Mouse (Mus musculus) left cerebral cortex, adult 2 months (tissue): ENCODE data around the gene Lmo2. TPM values are rescaled to one million over a fixed set of nuclear protein-coding genes. Genes with fewer than 3 reads are reported as not detected.

ENCODE experiments used
- DNase-seq, 2 experiments: peaks; one replicate each; pipeline ENCODE4 v3.0.0; 2021 to 2022; ENCODE audit warnings: low spot score in 2 of 2, mixed read lengths in 1 of 2; ENCODE audit errors: extremely low spot score in 1 of 2
- H3K27ac ChIP-seq: fragments of 200-600 bp; 2 replicates; pipeline ENCODE4 v1.8.1; 2022
- H3K4me3 ChIP-seq: fragments of 200-600 bp; 2 replicates; pipeline ENCODE4 v1.8.1; 2022
- CTCF ChIP-seq: fragments of 200-600 bp; IDR thresholded peaks from 2 replicates; pipeline ENCODE4 v1.8.1; 2022; ENCODE audit warnings: antibody characterized with exemption, mild to moderate bottlenecking, moderate library complexity
- intact Hi-C: fragments of 180-260 bp; cut with DNase I; formaldehyde crosslinking; loops from one replicate; pipeline ENCODE4 v1.15.1; 2025
- total RNA-seq, 2 experiments: library from RNA; stranded (reverse); gene quantifications; 2 replicates each; pipeline ENCODE4 v1.2.3; 2021

Lmo2 gene
- total RNA-seq, 2 experiments from 2014 or later: 13.4 to 13.7 TPM

GRCm38 (mm10) chr2:103931511-103931911 is 26.3 kb upstream of the Lmo2 start:
- no peak for DNase-seq
- no peak overlapping the region for H3K4me3 ChIP-seq
- TF ChIP-seq CTCF: no peak
- H3K27ac ChIP-seq: no peak overlapping the region
- intact Hi-C loops: no loop called here

- Histone ChIP-seq H3K27ac (no peak overlapping the region), H3K4me3 (no peak overlapping the region)
- DNase-seq: no peak
- no peak for TF ChIP-seq CTCF
- intact Hi-C loops: no loop called here
Measured at GRCm38 (mm10) chr2:103932025-103932424, 25.8 kb upstream of the Lmo2 start.

- no peak overlapping the region for H3K4me3 ChIP-seq
- TF ChIP-seq CTCF: no peak
- intact Hi-C loops: no loop called here
- H3K27ac ChIP-seq: no peak overlapping the region
- no peak for DNase-seq
Measured at GRCm38 (mm10) chr2:103932480-103932879, 25.3 kb upstream of the Lmo2 start.

- intact Hi-C loops: no loop called here
- Histone ChIP-seq H3K27ac (no peak overlapping the region), H3K4me3 (no peak overlapping the region)
- no peak for DNase-seq
- TF ChIP-seq CTCF: no peak
Measured at GRCm38 (mm10) chr2:103934270-103934669, 23.5 kb upstream of the Lmo2 start.

GRCm38 (mm10) chr2:103934670-103935069 is 23.1 kb upstream of the Lmo2 start:
- H3K27ac ChIP-seq: no peak overlapping the region
- no peak overlapping the region for H3K4me3 ChIP-seq
- intact Hi-C loops: no loop called here
- TF ChIP-seq CTCF: no peak
- DNase-seq: no peak

- Histone ChIP-seq H3K27ac (no peak overlapping the region), H3K4me3 (no peak overlapping the region)
- no peak for DNase-seq
- TF ChIP-seq CTCF: no peak
- intact Hi-C loops: no loop called here
Measured at GRCm38 (mm10) chr2:103935691-103936435, 21.9 kb upstream of the Lmo2 start.

- DNase-seq: no peak
- no peak for TF ChIP-seq CTCF
- intact Hi-C loops: no loop called here
- no peak overlapping the region for H3K4me3 ChIP-seq
- no peak overlapping the region for H3K27ac ChIP-seq
Measured at GRCm38 (mm10) chr2:103936666-103937065, 21.1 kb upstream of the Lmo2 start.

GRCm38 (mm10) chr2:103937670-103938069 is 20.1 kb upstream of the Lmo2 start:
- Histone ChIP-seq H3K27ac (no peak overlapping the region), H3K4me3 (no peak overlapping the region)
- TF ChIP-seq CTCF: no peak
- intact Hi-C loops: no loop called here
- no peak for DNase-seq

GRCm38 (mm10) chr2:103938573-103938972 is 19.2 kb upstream of the Lmo2 start:
- H3K27ac ChIP-seq: no peak overlapping the region
- no peak overlapping the region for H3K4me3 ChIP-seq
- no peak for DNase-seq
- TF ChIP-seq CTCF: no peak
- intact Hi-C loops: no loop called here

GRCm38 (mm10) chr2:103939003-103939402 is 18.8 kb upstream of the Lmo2 start:
- intact Hi-C loops: no loop called here
- H3K4me3 ChIP-seq: no peak overlapping the region

GRCm38 (mm10) chr2:103941085-103941484 is 16.7 kb upstream of the Lmo2 start:
- intact Hi-C loops: loop anchor here (5.0 kb wide), 1 partner anchor 39 kb away; no protein-coding TSS in a partner anchor
- Histone ChIP-seq H3K27ac (no peak overlapping the region), H3K4me3 (no peak overlapping the region)
- no peak for TF ChIP-seq CTCF
- no peak for DNase-seq

More at GRCm38 (mm10) chr2:103939003-103939402, 18.8 kb upstream of the Lmo2 start:
- no peak for TF ChIP-seq CTCF
- no peak overlapping the region for H3K27ac ChIP-seq
- no peak for DNase-seq

- H3K27ac ChIP-seq: no peak overlapping the region
- no peak for DNase-seq
- no peak overlapping the region for H3K4me3 ChIP-seq
- intact Hi-C loops: loop anchor here (5.0 kb wide), 1 partner anchor 43 kb away; no protein-coding TSS in a partner anchor
- TF ChIP-seq CTCF: no peak
Measured at GRCm38 (mm10) chr2:103944859-103945258, 12.9 kb upstream of the Lmo2 start.

- intact Hi-C loops: no loop called here
- no peak overlapping the region for H3K4me3 ChIP-seq
- no peak for TF ChIP-seq CTCF
- DNase-seq: no peak
- no peak overlapping the region for H3K27ac ChIP-seq
Measured at GRCm38 (mm10) chr2:103945571-103946092, 12.2 kb upstream of the Lmo2 start.
